Comparison of ENCODE assay signal across 11 mouse cellular contexts in the genomic region with DNA sequence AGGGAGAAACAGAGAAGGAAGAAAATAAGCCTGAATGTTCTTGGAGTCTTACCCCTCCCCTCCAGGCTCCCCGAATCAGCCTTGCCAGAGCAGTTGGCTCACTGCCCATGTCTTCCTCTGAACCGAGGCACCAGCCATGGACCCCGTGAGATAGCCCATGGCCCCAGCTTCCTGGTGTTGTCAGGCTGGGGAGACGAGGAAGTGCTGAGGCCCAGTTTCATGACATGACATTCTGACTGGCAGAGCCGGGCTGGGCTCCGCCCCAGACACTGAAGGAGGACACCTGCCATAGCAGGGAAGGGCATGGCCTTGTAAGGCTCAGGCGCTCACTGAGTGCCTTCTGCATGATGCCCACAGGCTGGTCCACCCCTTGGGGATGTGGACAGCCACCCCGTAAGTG. TPM values are rescaled to one million over a fixed set of nuclear protein-coding genes. Genes with fewer than 3 reads are reported as not detected.
DNase-seq lines count a peak whose midpoint lies in the region; ATAC-seq and TF ChIP-seq lines count a peak whose summit lies in the region.
"Had no signal": no experiment of that assay in that cellular context is flagged by ENCODE, and none has a peak within 500 bp of the region (broad histone marks: within the 10 kb centered on the region; RNA-seq: fewer than 3 reads in every experiment).

No protein-coding gene starts in this region.

- H3K4me1 ChIP-seq in midbrain, embryonic 11.5 days (ENCODE audit: control insufficient read depth, insufficient read depth, low read length), result no peaks in the 10 kb centered on the region
- no peaks in the 10 kb centered on the region for H3K4me1 ChIP-seq in midbrain, postnatal 0 days (ENCODE audit: insufficient read depth, low read length)
- peaks cover 21% of the 10 kb centered on the region for H3K4me1 ChIP-seq in liver, adult 2 months (ENCODE audit: control insufficient read depth, insufficient read depth, low read length)
- peaks cover 24% of the 10 kb centered on the region for H3K4me1 ChIP-seq in stomach, embryonic 16.5 days (ENCODE audit: control insufficient read depth, insufficient read depth, low read length)
- H3K4me1 ChIP-seq in neural tube, embryonic 15.5 days, result 0 out of 2 replicates have a peak, but pooled peaks cover 2% of the 10 kb centered on the region
- H3K4me1 ChIP-seq: hindbrain, embryonic 15.5 days had no signal

- TF ChIP-seq POLR2A in liver, adult 2 months (IDR thresholded peaks at IDR 0.05; ENCODE audit: extremely low read depth, insufficient read depth, low read length), result no peak

- H3K36me3 ChIP-seq in midbrain, embryonic 11.5 days (ENCODE audit: control insufficient read depth, insufficient read depth, low read length), result no peaks in the 10 kb centered on the region
- no peaks in the 10 kb centered on the region for H3K36me3 ChIP-seq in midbrain, postnatal 0 days (ENCODE audit: insufficient read depth, low read length)
- H3K36me3 ChIP-seq in liver, adult 2 months (ENCODE audit: control insufficient read depth, insufficient read depth, low read length), result no peaks in the 10 kb centered on the region
- no peaks in the 10 kb centered on the region for H3K36me3 ChIP-seq in stomach, embryonic 16.5 days (ENCODE audit: control insufficient read depth, insufficient read depth, low read length)
- H3K36me3 ChIP-seq in neural tube, embryonic 15.5 days, result no peaks in the 10 kb centered on the region
- H3K36me3 ChIP-seq: hindbrain, embryonic 15.5 days; limb, embryonic 12.5 days had no signal

- DNase-seq in cerebellum, postnatal 10 days, result peak; percentile 41 to 50
- DNase-seq in cerebellum, adult 18-20 months, result no peak
- DNase-seq in midbrain, embryonic 11.5 days (ENCODE audit: low spot score, missing footprints), result peak; percentile 69
- DNase-seq in midbrain, postnatal 0 days (ENCODE audit: low spot score), result no peak
- no peak for DNase-seq in liver, adult 2 months (ENCODE audit: extremely low read depth, low read depth, low spot score)
- DNase-seq in embryo, embryonic 9.5 days (ENCODE audit: extremely low spot score), result no peak
- DNase-seq: cerebellum, adult 8-10 months had no signal

- no peaks in the 10 kb centered on the region for H3K27me3 ChIP-seq in midbrain, embryonic 11.5 days (ENCODE audit: control insufficient read depth, insufficient read depth, low read length)
- no peaks in the 10 kb centered on the region for H3K27me3 ChIP-seq in midbrain, postnatal 0 days (ENCODE audit: insufficient read depth, low read length)
- no peaks in the 10 kb centered on the region for H3K27me3 ChIP-seq in liver, adult 2 months (ENCODE audit: control insufficient read depth, insufficient read depth, low read length)
- H3K27me3 ChIP-seq in stomach, embryonic 16.5 days (ENCODE audit: control insufficient read depth, insufficient read depth, low read length), result no peaks in the 10 kb centered on the region
- no peaks in the 10 kb centered on the region for H3K27me3 ChIP-seq in neural tube, embryonic 15.5 days (replicated peaks)
- H3K27me3 ChIP-seq: hindbrain, embryonic 15.5 days; limb, embryonic 12.5 days had no signal

- WGBS in midbrain, embryonic 11.5 days, result 87% methylated on average over 8 of the region's 8 CpGs
- 67% methylated on average over 8 of the region's 8 CpGs for WGBS in midbrain, postnatal 0 days
- 57% methylated on average over 8 of the region's 8 CpGs for WGBS in liver, adult 2 months
- 42% methylated on average over 8 of the region's 8 CpGs for WGBS in stomach, embryonic 16.5 days
- WGBS in neural tube, embryonic 15.5 days, result 64% methylated on average over 8 of the region's 8 CpGs

- H3K4me2 ChIP-seq in midbrain, embryonic 11.5 days, result no peak overlapping the region
- H3K4me2 ChIP-seq in midbrain, postnatal 0 days (ENCODE audit: low read depth, low read length, poor library complexity, severe bottlenecking), result no peak overlapping the region
- H3K4me2 ChIP-seq in stomach, embryonic 16.5 days (ENCODE audit: low read depth, low read length), result no peak overlapping the region
- H3K4me2 ChIP-seq in neural tube, embryonic 15.5 days, result no peak overlapping the region
- H3K4me2 ChIP-seq: hindbrain, embryonic 15.5 days; limb, embryonic 12.5 days had no signal

- H3K79me2 ChIP-seq in liver, adult 2 months (ENCODE audit: control insufficient read depth, insufficient read depth, low read length), result peaks cover 12% of the 10 kb centered on the region; the same call in 1 of the 2 replicates

- no peaks in the 10 kb centered on the region for H3K9me3 ChIP-seq in midbrain, embryonic 11.5 days (ENCODE audit: control insufficient read depth, low read length)
- no peaks in the 10 kb centered on the region for H3K9me3 ChIP-seq in midbrain, postnatal 0 days (ENCODE audit: low read length)
- no peaks in the 10 kb centered on the region for H3K9me3 ChIP-seq in stomach, embryonic 16.5 days (replicated peaks; ENCODE audit: control insufficient read depth, low read length)
- H3K9me3 ChIP-seq in neural tube, embryonic 15.5 days (replicated peaks), result no peaks in the 10 kb centered on the region
- H3K9me3 ChIP-seq: hindbrain, embryonic 15.5 days; limb, embryonic 12.5 days had no signal

- no peak overlapping the region for H3K9ac ChIP-seq in midbrain, embryonic 11.5 days (ENCODE audit: low read length)
- H3K9ac ChIP-seq in midbrain, postnatal 0 days (replicated peaks; ENCODE audit: low read length, poor library complexity, severe bottlenecking), result no peak overlapping the region
- H3K9ac ChIP-seq in liver, adult 2 months (ENCODE audit: low read depth, low read length), result no peak overlapping the region
- no peak overlapping the region for H3K9ac ChIP-seq in stomach, embryonic 16.5 days (ENCODE audit: low read length)
- no peak overlapping the region for H3K9ac ChIP-seq in neural tube, embryonic 15.5 days (replicated peaks)
- H3K9ac ChIP-seq: hindbrain, embryonic 15.5 days; limb, embryonic 12.5 days had no signal

- no peak for TF ChIP-seq CTCF in midbrain, postnatal 0 days (IDR thresholded peaks at IDR 0.05)
- TF ChIP-seq CTCF in liver, adult 2 months (IDR thresholded peaks at IDR 0.05; ENCODE audit: low read depth, low read length), result no peak

- H3K27ac ChIP-seq in midbrain, embryonic 11.5 days (ENCODE audit: low read depth, low read length), result no peak overlapping the region
- H3K27ac ChIP-seq in midbrain, postnatal 0 days (ENCODE audit: low read depth, low read length), result no peak overlapping the region
- 0 out of 2 replicates have a peak overlapping the region, but pooled peaks have one; percentile 8 for H3K27ac ChIP-seq in liver, adult 2 months (replicated peaks; ENCODE audit: insufficient read depth, low read depth, low read length)
- H3K27ac ChIP-seq in stomach, embryonic 16.5 days (ENCODE audit: low read length), result no peak overlapping the region; the same call in 1 of the 2 replicates
- H3K27ac ChIP-seq in neural tube, embryonic 15.5 days (replicated peaks), result no peak overlapping the region
- H3K27ac ChIP-seq: hindbrain, embryonic 15.5 days; limb, embryonic 12.5 days had no signal

- no peak for ATAC-seq in midbrain, embryonic 11.5 days (ENCODE audit: low FRiP score)
- no peak for ATAC-seq in midbrain, postnatal 0 days (ENCODE audit: low FRiP score)
- 0 out of 2 replicates have a peak, but pooled peaks have one; percentile 4 for ATAC-seq in stomach, embryonic 16.5 days (ENCODE audit: insufficient read depth, low FRiP score)
- ATAC-seq in neural tube, embryonic 15.5 days (ENCODE audit: low FRiP score), result no peak

- no peak overlapping the region for H3K4me3 ChIP-seq in midbrain, embryonic 11.5 days (ENCODE audit: low read depth, low read length)
- H3K4me3 ChIP-seq in midbrain, postnatal 0 days (ENCODE audit: low read depth, low read length), result no peak overlapping the region
- H3K4me3 ChIP-seq in liver, adult 2 months (ENCODE audit: insufficient read depth, low read depth, low read length), result no peak overlapping the region
- H3K4me3 ChIP-seq in stomach, embryonic 16.5 days (replicated peaks; ENCODE audit: low read length), result no peak overlapping the region
- no peak overlapping the region for H3K4me3 ChIP-seq in neural tube, embryonic 15.5 days (replicated peaks)
- H3K4me3 ChIP-seq: hindbrain, embryonic 15.5 days; limb, embryonic 12.5 days had no signal

RNA-seq across cellular contexts. Expression of a gene that starts 17.5 kb away (rescaled TPM):
- polyA plus RNA-seq in midbrain, embryonic 11.5 days (2014; fragmentation: Nextera tagmentation; extraction: Ambion mirVana), result 0.18 and 0.41 TPM in 2 replicates
- 0.22 and 2.5 TPM in 2 replicates for total RNA-seq in midbrain, postnatal 0 days (2014; rRNA removed)
- polyA plus RNA-seq in midbrain, postnatal 0 days (2015; fragmentation: Nextera tagmentation; extraction: Ambion mirVana), result 0.46 and 0.48 TPM in 2 replicates
- total RNA-seq in liver, adult 2 months (2014; rRNA removed), result 12.2 and 16.2 TPM in 2 replicates
- polyA plus RNA-seq in liver, adult 2 months (2012; rRNA removed), result 11.7 and 12.2 TPM in 2 replicates
- 0.21 and 0.24 TPM in 2 replicates for polyA plus RNA-seq in stomach, embryonic 16.5 days (2015; fragmentation: Nextera tagmentation; extraction: Ambion mirVana)
- 0.63 and 0.78 TPM in 2 replicates for polyA plus RNA-seq in neural tube, embryonic 15.5 days (2015; fragmentation: Nextera tagmentation; extraction: Ambion mirVana)

RNA-seq across cellular contexts. Expression of a gene that starts 18.3 kb away (rescaled TPM):
- polyA plus RNA-seq in midbrain, embryonic 11.5 days (2014; fragmentation: Nextera tagmentation; extraction: Ambion mirVana), result 0.07 and 0.30 TPM in 2 replicates
- total RNA-seq in midbrain, postnatal 0 days (2014; rRNA removed), result 0.19 and 0.93 TPM in 2 replicates
- 0.13 and 0.19 TPM in 2 replicates for polyA plus RNA-seq in midbrain, postnatal 0 days (2015; fragmentation: Nextera tagmentation; extraction: Ambion mirVana)
- total RNA-seq in liver, adult 2 months (2014; rRNA removed), result 2.4 and 6.2 TPM in 2 replicates
- 5.7 and 6.3 TPM in 2 replicates for polyA plus RNA-seq in liver, adult 2 months (2012; rRNA removed)
- 5.1 and 7.7 TPM in 2 replicates for polyA plus RNA-seq in stomach, embryonic 16.5 days (2015; fragmentation: Nextera tagmentation; extraction: Ambion mirVana)
- 0.19 and 0.43 TPM in 2 replicates for polyA plus RNA-seq in neural tube, embryonic 15.5 days (2015; fragmentation: Nextera tagmentation; extraction: Ambion mirVana)

RNA-seq across cellular contexts. Expression of a gene that starts 47.4 kb away (rescaled TPM):
- 25.5 TPM in 2 replicates for polyA plus RNA-seq in midbrain, embryonic 11.5 days (2014; fragmentation: Nextera tagmentation; extraction: Ambion mirVana)
- total RNA-seq in midbrain, postnatal 0 days (2014; rRNA removed), result 15.1 and 25.1 TPM in 2 replicates
- 11.5 and 12.3 TPM in 2 replicates for polyA plus RNA-seq in midbrain, postnatal 0 days (2015; fragmentation: Nextera tagmentation; extraction: Ambion mirVana)
- 8.2 and 8.7 TPM in 2 replicates for total RNA-seq in liver, adult 2 months (2014; rRNA removed)
- 7.8 and 9.6 TPM in 2 replicates for polyA plus RNA-seq in liver, adult 2 months (2012; rRNA removed)
- 25.7 and 27.3 TPM in 2 replicates for polyA plus RNA-seq in stomach, embryonic 16.5 days (2015; fragmentation: Nextera tagmentation; extraction: Ambion mirVana)
- 19.5 and 21.5 TPM in 2 replicates for polyA plus RNA-seq in neural tube, embryonic 15.5 days (2015; fragmentation: Nextera tagmentation; extraction: Ambion mirVana)

RNA-seq across cellular contexts. Expression of a gene that starts 50.2 kb away (rescaled TPM):
- 175 and 194 TPM in 2 replicates for polyA plus RNA-seq in midbrain, embryonic 11.5 days (2014; fragmentation: Nextera tagmentation; extraction: Ambion mirVana)
- 37.2 and 41.1 TPM in 2 replicates for total RNA-seq in midbrain, postnatal 0 days (2014; rRNA removed)
- polyA plus RNA-seq in midbrain, postnatal 0 days (2015; fragmentation: Nextera tagmentation; extraction: Ambion mirVana), result 52.6 and 57.0 TPM in 2 replicates
- 16.8 and 23.4 TPM in 2 replicates for total RNA-seq in liver, adult 2 months (2014; rRNA removed)
- polyA plus RNA-seq in liver, adult 2 months (2012; rRNA removed), result 39.1 and 41.8 TPM in 2 replicates
- polyA plus RNA-seq in stomach, embryonic 16.5 days (2015; fragmentation: Nextera tagmentation; extraction: Ambion mirVana), result 334 and 340 TPM in 2 replicates
- 76.5 and 139 TPM in 2 replicates for polyA plus RNA-seq in neural tube, embryonic 15.5 days (2015; fragmentation: Nextera tagmentation; extraction: Ambion mirVana)

RNA-seq across cellular contexts. Expression of a gene that starts 54.3 kb away (rescaled TPM):
- 1.5 and 1.8 TPM in 2 replicates for polyA plus RNA-seq in midbrain, embryonic 11.5 days (2014; fragmentation: Nextera tagmentation; extraction: Ambion mirVana)
- not detected in 2 replicates for total RNA-seq in midbrain, postnatal 0 days (2014; rRNA removed)
- polyA plus RNA-seq in midbrain, postnatal 0 days (2015; fragmentation: Nextera tagmentation; extraction: Ambion mirVana), result 1.3 and 1.5 TPM in 2 replicates
- total RNA-seq in liver, adult 2 months (2014; rRNA removed), result 0.55 and 2.3 TPM in 2 replicates
- 2.7 and 2.8 TPM in 2 replicates for polyA plus RNA-seq in liver, adult 2 months (2012; rRNA removed)
- 4.7 and 5.4 TPM in 2 replicates for polyA plus RNA-seq in stomach, embryonic 16.5 days (2015; fragmentation: Nextera tagmentation; extraction: Ambion mirVana)
- polyA plus RNA-seq in neural tube, embryonic 15.5 days (2015; fragmentation: Nextera tagmentation; extraction: Ambion mirVana), result 0.92 and 1.2 TPM in 2 replicates

Comparison
In these comparisons a context has a peak if more than half of its experiments do, and no peak if none do; other contexts are left out.
1. DNase-seq: peak in cerebellum, postnatal 10 days (2 of 2) and midbrain, embryonic 11.5 days (single experiment); none in cerebellum, adult 18-20 months (0 of 2), midbrain, postnatal 0 days (single experiment), liver, adult 2 months (single experiment) and embryo, embryonic 9.5 days (single experiment).